Mouse (Mus musculus): ENCODE measurements around the gene Ugt1a9. TPM values are rescaled to one million over a fixed set of nuclear protein-coding genes. Genes with fewer than 3 reads are reported as not detected.
"Not testable (repeated sequence)": the region's sequence is repeated elsewhere in the genome, so short reads cannot be mapped to it uniquely, and the experiment has no call there.

Ugt1a9 gene
- polyA plus RNA-seq, 1 experiment from 2014 or later, result not detected

- H3K27me3 ChIP-seq (ENCODE audit: control insufficient read depth, insufficient read depth, low read length); H3K36me3 ChIP-seq (replicated peaks; ENCODE audit: control insufficient read depth, insufficient read depth, low read depth, low read length); H3K9ac ChIP-seq (replicated peaks; ENCODE audit: low read length); H3K4me1 ChIP-seq (ENCODE audit: control insufficient read depth, insufficient read depth, low read length); H3K9me3 ChIP-seq (replicated peaks; ENCODE audit: control insufficient read depth, low read length); H3K27ac ChIP-seq (replicated peaks; ENCODE audit: low read depth, low read length); ATAC-seq (replicated peaks; ENCODE audit: insufficient number of reproducible peaks, low FRiP score, low TSS enrichment, low read depth); H3K4me3 ChIP-seq (ENCODE audit: low read depth, low read length); DNase-seq (ENCODE audit: low spot score); H3K4me2 ChIP-seq (ENCODE audit: low read depth, low read length): not testable (repeated sequence)
- WGBS, result 89% methylated on average over 6 of the region's 6 CpGs
Measured at GRCm38 (mm10) chr1:88112769-88113168, 42.2 kb downstream of the Ugt1a9 start.

GRCm38 (mm10) chr1:88120550-88120949 lies 50.0 kb downstream of the Ugt1a9 start:
- ATAC-seq (replicated peaks; ENCODE audit: insufficient number of reproducible peaks, low FRiP score, low TSS enrichment, low read depth); H3K4me3 ChIP-seq (ENCODE audit: low read depth, low read length); H3K36me3 ChIP-seq (replicated peaks; ENCODE audit: control insufficient read depth, insufficient read depth, low read depth, low read length); H3K9me3 ChIP-seq (replicated peaks; ENCODE audit: control insufficient read depth, low read length); H3K4me2 ChIP-seq (ENCODE audit: low read depth, low read length); H3K9ac ChIP-seq (replicated peaks; ENCODE audit: low read length); H3K4me1 ChIP-seq (ENCODE audit: control insufficient read depth, insufficient read depth, low read length); H3K27ac ChIP-seq (replicated peaks; ENCODE audit: low read depth, low read length); H3K27me3 ChIP-seq (ENCODE audit: control insufficient read depth, insufficient read depth, low read length); DNase-seq (ENCODE audit: low spot score): not testable (repeated sequence)
- WGBS, result 18% methylated on average over 4 of the region's 4 CpGs

DNA sequence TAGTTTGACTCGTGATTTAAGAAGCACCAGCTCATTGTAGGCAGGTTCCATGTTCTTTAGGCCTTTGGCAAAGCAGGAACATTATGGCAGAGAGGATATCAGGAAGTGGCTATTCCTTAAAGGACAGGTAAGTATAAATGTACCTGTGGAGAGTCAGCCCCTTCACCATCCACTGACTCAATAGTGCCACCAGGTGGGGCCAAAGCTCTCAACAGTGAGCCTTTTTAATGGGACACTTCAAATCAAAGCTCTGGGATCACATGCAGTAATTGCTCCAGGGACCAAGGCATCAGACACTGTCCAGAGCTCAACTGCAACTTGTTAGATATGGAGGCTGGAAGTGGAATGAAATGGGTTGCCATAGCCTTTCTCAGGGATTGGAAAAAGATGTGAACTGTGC lies 50.9 kb downstream of the Ugt1a9 start:
- not testable (repeated sequence) for H3K27ac ChIP-seq (replicated peaks; ENCODE audit: low read depth, low read length); H3K27me3 ChIP-seq (ENCODE audit: control insufficient read depth, insufficient read depth, low read length); ATAC-seq (replicated peaks; ENCODE audit: insufficient number of reproducible peaks, low FRiP score, low TSS enrichment, low read depth); H3K4me2 ChIP-seq (ENCODE audit: low read depth, low read length); H3K36me3 ChIP-seq (replicated peaks; ENCODE audit: control insufficient read depth, insufficient read depth, low read depth, low read length); H3K4me3 ChIP-seq (ENCODE audit: low read depth, low read length); H3K4me1 ChIP-seq (ENCODE audit: control insufficient read depth, insufficient read depth, low read length); H3K9ac ChIP-seq (replicated peaks; ENCODE audit: low read length); H3K9me3 ChIP-seq (replicated peaks; ENCODE audit: control insufficient read depth, low read length)
- DNase-seq (ENCODE audit: low spot score), result peak; percentile 18
- WGBS, result no CpG with 5 or more reads among the region's 1 CpGs

DNA sequence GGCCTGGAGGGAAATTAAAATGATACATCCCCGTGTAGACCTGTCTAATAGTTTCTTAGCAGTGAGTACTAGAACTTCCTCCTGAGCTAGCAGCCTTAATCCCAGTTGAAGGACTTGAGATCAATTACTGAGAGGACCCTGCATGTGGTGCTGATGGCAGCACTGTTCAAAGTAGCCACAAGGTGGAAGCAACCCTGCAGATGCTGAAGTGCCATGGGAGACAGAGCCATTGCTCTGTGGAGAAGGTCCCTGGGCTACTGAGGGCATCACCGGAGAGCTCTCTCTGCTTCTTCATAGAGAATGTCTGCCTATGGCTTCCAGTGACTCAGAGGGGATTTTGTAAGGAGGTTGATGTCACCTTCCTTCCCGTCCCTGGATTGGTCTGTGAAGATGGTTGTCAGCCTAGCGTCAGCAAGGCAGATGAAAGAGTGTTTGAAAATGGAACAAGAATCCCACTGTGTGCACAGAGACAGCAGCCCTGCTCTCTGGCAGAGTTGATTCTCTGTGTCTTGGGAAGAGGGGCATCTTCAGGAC lies 55.3 kb downstream of the Ugt1a9 start:
- 74% methylated on average over 4 of the region's 4 CpGs for WGBS
- not testable (repeated sequence) for H3K9me3 ChIP-seq (replicated peaks; ENCODE audit: control insufficient read depth, low read length); H3K4me1 ChIP-seq (ENCODE audit: control insufficient read depth, insufficient read depth, low read length); H3K27ac ChIP-seq (replicated peaks; ENCODE audit: low read depth, low read length); H3K4me2 ChIP-seq (ENCODE audit: low read depth, low read length); H3K36me3 ChIP-seq (replicated peaks; ENCODE audit: control insufficient read depth, insufficient read depth, low read depth, low read length); DNase-seq (ENCODE audit: low spot score); H3K9ac ChIP-seq (replicated peaks; ENCODE audit: low read length); H3K27me3 ChIP-seq (ENCODE audit: control insufficient read depth, insufficient read depth, low read length); H3K4me3 ChIP-seq (ENCODE audit: low read depth, low read length); ATAC-seq (replicated peaks; ENCODE audit: insufficient number of reproducible peaks, low FRiP score, low TSS enrichment, low read depth)

DNA sequence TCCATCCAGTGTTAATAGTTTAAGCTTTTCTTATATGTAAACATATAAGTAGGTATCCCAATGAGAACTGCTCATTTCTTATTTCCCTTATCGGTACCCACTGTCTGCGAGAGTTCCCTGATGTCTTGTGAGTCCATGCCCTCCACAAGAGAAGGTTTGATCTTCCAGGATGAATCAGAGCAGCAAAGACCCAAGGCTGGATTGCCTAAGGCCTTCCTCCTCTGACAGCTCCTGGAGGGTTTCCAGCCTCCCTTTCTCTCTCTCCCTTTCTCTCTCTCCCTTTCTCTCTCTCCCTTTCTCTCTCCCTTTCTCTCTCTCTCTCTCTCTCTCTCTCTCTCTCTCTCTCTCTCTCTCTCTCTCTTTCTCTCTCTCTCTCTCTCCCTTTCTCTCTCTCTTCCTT lies 58.5 kb downstream of the Ugt1a9 start:
- H3K9ac ChIP-seq (replicated peaks; ENCODE audit: low read length); H3K4me3 ChIP-seq (ENCODE audit: low read depth, low read length); H3K27me3 ChIP-seq (ENCODE audit: control insufficient read depth, insufficient read depth, low read length); H3K27ac ChIP-seq (replicated peaks; ENCODE audit: low read depth, low read length); ATAC-seq (replicated peaks; ENCODE audit: insufficient number of reproducible peaks, low FRiP score, low TSS enrichment, low read depth); H3K36me3 ChIP-seq (replicated peaks; ENCODE audit: control insufficient read depth, insufficient read depth, low read depth, low read length); DNase-seq (ENCODE audit: low spot score); H3K4me2 ChIP-seq (ENCODE audit: low read depth, low read length); H3K9me3 ChIP-seq (replicated peaks; ENCODE audit: control insufficient read depth, low read length); H3K4me1 ChIP-seq (ENCODE audit: control insufficient read depth, insufficient read depth, low read length): not testable (repeated sequence)
- 77% methylated on average over 2 of the region's 2 CpGs for WGBS

GRCm38 (mm10) chr1:88130223-88130622 lies 59.6 kb downstream of the Ugt1a9 start:
- ATAC-seq (replicated peaks; ENCODE audit: insufficient number of reproducible peaks, low FRiP score, low TSS enrichment, low read depth); H3K9ac ChIP-seq (replicated peaks; ENCODE audit: low read length); H3K9me3 ChIP-seq (replicated peaks; ENCODE audit: control insufficient read depth, low read length); H3K27me3 ChIP-seq (ENCODE audit: control insufficient read depth, insufficient read depth, low read length); H3K4me1 ChIP-seq (ENCODE audit: control insufficient read depth, insufficient read depth, low read length); H3K27ac ChIP-seq (replicated peaks; ENCODE audit: low read depth, low read length); H3K36me3 ChIP-seq (replicated peaks; ENCODE audit: control insufficient read depth, insufficient read depth, low read depth, low read length); H3K4me3 ChIP-seq (ENCODE audit: low read depth, low read length); H3K4me2 ChIP-seq (ENCODE audit: low read depth, low read length); DNase-seq (ENCODE audit: low spot score): not testable (repeated sequence)
- WGBS, result 88% methylated on average over 1 of the region's 1 CpGs

- Histone ChIP-seq H3K4me2 (ENCODE audit: low read depth, low read length) (no peak overlapping the region), H3K9ac (replicated peaks; ENCODE audit: low read length) (no peak overlapping the region), H3K9me3 (replicated peaks; ENCODE audit: control insufficient read depth, low read length) (no peaks in the 10 kb centered on the region), H3K27ac (replicated peaks; ENCODE audit: low read depth, low read length) (no peak overlapping the region), H3K4me1 (ENCODE audit: control insufficient read depth, insufficient read depth, low read length) (no peaks in the 10 kb centered on the region), H3K4me3 (ENCODE audit: low read depth, low read length) (no peak overlapping the region), H3K36me3 (replicated peaks; ENCODE audit: control insufficient read depth, insufficient read depth, low read depth, low read length) (no peaks in the 10 kb centered on the region), H3K27me3 (ENCODE audit: control insufficient read depth, insufficient read depth, low read length) (no peaks in the 10 kb centered on the region)
- WGBS, result 58% methylated on average over 3 of the region's 3 CpGs
- no peak for ATAC-seq (replicated peaks; ENCODE audit: insufficient number of reproducible peaks, low FRiP score, low TSS enrichment, low read depth)
- no peak for DNase-seq (ENCODE audit: low spot score)
Measured at GRCm38 (mm10) chr1:88133908-88134456, 63.4 kb downstream of the Ugt1a9 start.

- H3K4me1 ChIP-seq (ENCODE audit: control insufficient read depth, insufficient read depth, low read length); H3K9ac ChIP-seq (replicated peaks; ENCODE audit: low read length); H3K27ac ChIP-seq (replicated peaks; ENCODE audit: low read depth, low read length); H3K36me3 ChIP-seq (replicated peaks; ENCODE audit: control insufficient read depth, insufficient read depth, low read depth, low read length); H3K4me2 ChIP-seq (ENCODE audit: low read depth, low read length); H3K4me3 ChIP-seq (ENCODE audit: low read depth, low read length); H3K9me3 ChIP-seq (replicated peaks; ENCODE audit: control insufficient read depth, low read length); H3K27me3 ChIP-seq (ENCODE audit: control insufficient read depth, insufficient read depth, low read length); ATAC-seq (replicated peaks; ENCODE audit: insufficient number of reproducible peaks, low FRiP score, low TSS enrichment, low read depth): not testable (repeated sequence)
- DNase-seq (ENCODE audit: low spot score), result peak; percentile 7
- WGBS, result 37% methylated on average over 5 of the region's 5 CpGs
Measured at GRCm38 (mm10) chr1:88134457-88135011, 63.9 kb downstream of the Ugt1a9 start, which contains the start of gene Ugt1a6a. TSS of gene Ugt1a6a (plus strand) at chr1:88134809.

Data from embryonic facial prominence, embryonic 11.5 days (tissue).